Mouse (Mus musculus): ENCODE results near the gene Zbtb22.
"Not testable (repeated sequence)": the region's sequence is repeated elsewhere in the genome, so short reads cannot be mapped to it uniquely, and the experiment has no call there.

Gene Zbtb22

GRCm38 (mm10) chr17:33941381-33941780 lies 25.7 kb downstream of the Zbtb22 start:
- DNase-seq (ENCODE audit: low read depth, low spot score), result no peak

- no peak for DNase-seq (ENCODE audit: low read depth, low spot score)
Measured at GRCm38 (mm10) chr17:33943454-33943853, 27.8 kb downstream of the Zbtb22 start.

- DNase-seq (ENCODE audit: low read depth, low spot score), result peak; percentile 60
Measured at GRCm38 (mm10) chr17:33947430-33948089, 31.9 kb downstream of the Zbtb22 start.

GRCm38 (mm10) chr17:33948090-33948904 lies 32.6 kb downstream of the Zbtb22 start:
- DNase-seq (ENCODE audit: low read depth, low spot score), result no peak

- no peak for DNase-seq (ENCODE audit: low read depth, low spot score)
Measured at GRCm38 (mm10) chr17:33948905-33949537, 33.3 kb downstream of the Zbtb22 start.

GRCm38 (mm10) chr17:33950131-33950625 lies 34.5 kb downstream of the Zbtb22 start:
- no peak for DNase-seq (ENCODE audit: low read depth, low spot score)

- DNase-seq (ENCODE audit: low read depth, low spot score), result peak; percentile 94
Measured at GRCm38 (mm10) chr17:33951021-33951946, 35.6 kb downstream of the Zbtb22 start, which contains the start of gene B3galt4. B3galt4 (minus strand) TSS chr17:33951488.

- not testable (repeated sequence) for DNase-seq (ENCODE audit: low read depth, low spot score)
Measured at GRCm38 (mm10) chr17:33952015-33952414, 36.3 kb downstream of the Zbtb22 start.

GRCm38 (mm10) chr17:33952879-33953278 lies 37.2 kb downstream of the Zbtb22 start:
- DNase-seq (ENCODE audit: low read depth, low spot score), result no peak

GRCm38 (mm10) chr17:33953310-33953709 lies 37.6 kb downstream of the Zbtb22 start:
- no peak for DNase-seq (ENCODE audit: low read depth, low spot score)

- no peak for DNase-seq (ENCODE audit: low read depth, low spot score)
Measured at GRCm38 (mm10) chr17:33953961-33954565, 38.4 kb downstream of the Zbtb22 start.

GRCm38 (mm10) chr17:33954646-33955554 lies 39.2 kb downstream of the Zbtb22 start:
- no peak for DNase-seq (ENCODE audit: low read depth, low spot score)

- DNase-seq (ENCODE audit: low read depth, low spot score), result peak; percentile 100
Measured at GRCm38 (mm10) chr17:33955555-33956214, 40.0 kb downstream of the Zbtb22 start, which contains the start of the genes Vps52 and Rps18. Vps52 (plus strand) TSS chr17:33955812. Rps18 (minus strand) TSS chr17:33956001.

GRCm38 (mm10) chr17:33956336-33956735 lies 40.6 kb downstream of the Zbtb22 start:
- DNase-seq (ENCODE audit: low read depth, low spot score), result no peak

GRCm38 (mm10) chr17:33957493-33957892 lies 41.8 kb downstream of the Zbtb22 start:
- DNase-seq (ENCODE audit: low read depth, low spot score), result no peak

- no peak for DNase-seq (ENCODE audit: low read depth, low spot score)
Measured at GRCm38 (mm10) chr17:33958451-33958850, 42.7 kb downstream of the Zbtb22 start.

GRCm38 (mm10) chr17:33959135-33959534 lies 43.4 kb downstream of the Zbtb22 start:
- DNase-seq (ENCODE audit: low read depth, low spot score), result no peak

GRCm38 (mm10) chr17:33959948-33960347 lies 44.2 kb downstream of the Zbtb22 start:
- DNase-seq (ENCODE audit: low read depth, low spot score), result no peak

GRCm38 (mm10) chr17:33962876-33963275 lies 47.2 kb downstream of the Zbtb22 start:
- DNase-seq (ENCODE audit: low read depth, low spot score), result no peak
